In genomic region chr14:123190729-123191128, GRCm38 (mm10) we compare ENCODE assay signal across 21 mouse cellular contexts.
DNase-seq lines count a peak whose midpoint lies in the region; ATAC-seq lines count a peak whose summit lies in the region.
"Had no signal": no experiment of that assay in that cellular context is flagged by ENCODE, and none has a peak within 500 bp of the region (broad histone marks: within the 10 kb centered on the region; RNA-seq: fewer than 3 reads in every experiment).

No protein-coding gene starts in this region.

- no peak overlapping the region for H3K4me3 ChIP-seq in kidney, embryonic 15.5 days (replicated peaks)
- H3K4me3 ChIP-seq: embryonic facial prominence, embryonic 13.5 days; embryonic facial prominence, embryonic 15.5 days; erythroblast, embryonic 14.5 days; forebrain, embryonic 10.5 days; forebrain, embryonic 12.5 days had no signal

- DNase-seq in kidney, adult 11 months, result no peak
- peak; percentile 21 for DNase-seq in kidney, postnatal 14 days
- DNase-seq in kidney, postnatal 4 days, result no peak
- DNase-seq: adrenal gland, adult 2 months; adrenal gland, postnatal 10 days; adrenal gland, postnatal 25 days; cerebellum, adult 11 months; cerebellum, adult 18-20 months; cerebellum, adult 8-10 months; cerebellum, adult 9-11 months; cerebellum, postnatal 14 days; cerebellum, postnatal 36 days; embryo, embryonic 11 days had no signal

- H3K27me3 ChIP-seq in kidney, embryonic 15.5 days, result no peaks in the 10 kb centered on the region
- H3K27me3 ChIP-seq: embryonic facial prominence, embryonic 13.5 days; embryonic facial prominence, embryonic 15.5 days; forebrain, embryonic 12.5 days had no signal

- 0 out of 2 replicates have a peak, but pooled peaks cover 2% of the 10 kb centered on the region for H3K4me1 ChIP-seq in kidney, embryonic 15.5 days
- H3K4me1 ChIP-seq: embryonic facial prominence, embryonic 13.5 days; embryonic facial prominence, embryonic 15.5 days; forebrain, embryonic 10.5 days; forebrain, embryonic 12.5 days had no signal

- H3K9ac ChIP-seq in kidney, embryonic 15.5 days, result no peak overlapping the region
- H3K9ac ChIP-seq: embryonic facial prominence, embryonic 13.5 days; embryonic facial prominence, embryonic 15.5 days; forebrain, embryonic 12.5 days had no signal

- 0 out of 2 replicates have a peak, but pooled peaks have one; percentile 18 for ATAC-seq in kidney, embryonic 15.5 days (replicated peaks; ENCODE audit: low FRiP score)
- ATAC-seq: forebrain, embryonic 14.5 days; forebrain, embryonic 16.5 days had no signal

- H3K9me3 ChIP-seq in kidney, embryonic 15.5 days (replicated peaks), result no peaks in the 10 kb centered on the region
- H3K9me3 ChIP-seq: embryonic facial prominence, embryonic 13.5 days; embryonic facial prominence, embryonic 15.5 days; forebrain, embryonic 10.5 days; forebrain, embryonic 12.5 days had no signal

- no peak overlapping the region for H3K4me2 ChIP-seq in kidney, embryonic 15.5 days
- H3K4me2 ChIP-seq: embryonic facial prominence, embryonic 13.5 days; embryonic facial prominence, embryonic 15.5 days; forebrain, embryonic 12.5 days had no signal

- H3K27ac ChIP-seq in kidney, embryonic 15.5 days, result no peak overlapping the region
- H3K27ac ChIP-seq: embryonic facial prominence, embryonic 13.5 days; embryonic facial prominence, embryonic 15.5 days; forebrain, embryonic 10.5 days; forebrain, embryonic 12.5 days had no signal

- H3K36me3 ChIP-seq in kidney, embryonic 15.5 days, result no peaks in the 10 kb centered on the region
- H3K36me3 ChIP-seq: embryonic facial prominence, embryonic 13.5 days; embryonic facial prominence, embryonic 15.5 days; forebrain, embryonic 10.5 days; forebrain, embryonic 12.5 days had no signal
